Mouse (Mus musculus): ENCODE measurements at regions not wholly inside any gene's neighbourhood (a gene's known extent, or its start where the extent isn't known, plus 50 kb on each side); places are given as distances from the start of the nearest gene placed in this dataset.

DNA sequence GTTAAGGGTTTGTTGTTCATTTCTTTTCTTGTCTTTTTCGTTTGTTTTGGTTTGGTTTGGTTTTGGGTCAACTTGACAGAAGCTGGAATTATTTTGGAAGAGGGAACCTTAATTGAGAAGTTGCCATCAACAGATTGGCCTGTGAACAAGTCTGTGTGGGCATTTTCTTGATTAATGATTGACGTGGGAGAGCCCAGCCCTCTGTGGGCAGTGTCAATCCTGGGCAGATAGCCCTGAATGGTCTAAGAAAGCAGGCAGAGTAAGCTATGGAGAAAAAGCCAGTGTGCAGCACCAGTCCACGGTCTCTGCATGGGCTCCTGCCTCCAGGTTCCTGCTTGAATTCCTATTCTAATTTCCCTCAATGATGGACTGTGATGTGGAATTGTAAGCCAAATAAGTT lies 1031.4 kb downstream of the 9330182O14Rik start:
- TF ChIP-seq POLR2A (IDR thresholded peaks at IDR 0.05; ENCODE audit: extremely low read depth, insufficient read depth, low read length) (no peak), CTCF (IDR thresholded peaks at IDR 0.05; ENCODE audit: extremely low read depth, insufficient read depth, low read length) (no peak)

Measured in cortical plate, adult 2 months (tissue).